Mouse (Mus musculus): ENCODE data around the gene Sema3e. TPM values are rescaled to one million over a fixed set of nuclear protein-coding genes. Genes with fewer than 3 reads are reported as not detected.

The Sema3e gene
- polyA plus RNA-seq, 1 experiment from 2014 or later = 1.9 TPM

- Histone ChIP-seq H3K4me1 (peaks cover 9% of the 10 kb centered on the region), H3K27ac (replicated peaks) (no peak overlapping the region), H3K36me3 (replicated peaks) (no peaks in the 10 kb centered on the region), H3K9me3 (no peaks in the 10 kb centered on the region), H3K27me3 (replicated peaks; ENCODE audit: low read depth, poor library complexity, severe bottlenecking) (no peaks in the 10 kb centered on the region), H3K4me3 (no peak overlapping the region)
- WGBS = 76% methylated on average over 4 of the region's 4 CpGs
- no peak for DNase-seq (ENCODE audit: low spot score)
Measured at GRCm38 (mm10) chr5:14090609-14090969, 65.5 kb downstream of the Sema3e start.

- no peak for DNase-seq (ENCODE audit: low spot score)
- 47% methylated on average over 14 of the region's 14 CpGs for whole genome bisulfite sequencing
Measured at GRCm38 (mm10) chr5:14092262-14092776, 67.2 kb downstream of the Sema3e start.

DNA sequence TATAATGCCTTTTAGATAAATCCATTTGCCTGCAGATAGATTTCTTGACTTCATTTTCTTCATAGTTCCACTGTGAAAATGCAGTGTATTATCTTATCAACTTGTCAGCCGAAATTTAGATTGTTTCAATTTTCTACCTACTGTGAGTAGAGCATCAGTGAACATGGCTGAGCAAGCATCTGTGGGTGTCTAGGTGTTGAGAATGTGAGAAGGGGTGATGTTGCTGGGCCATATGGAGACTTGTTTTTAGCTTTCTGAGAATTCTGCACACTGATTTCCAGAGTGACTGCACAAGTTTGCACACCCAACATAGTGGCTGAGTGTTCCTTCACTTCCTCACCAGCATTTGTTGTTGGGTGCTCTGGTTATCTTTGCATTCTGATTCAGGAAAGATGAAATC lies 71.1 kb downstream of the Sema3e start:
- H3K4me3 ChIP-seq = no peak overlapping the region
- no peaks in the 10 kb centered on the region for H3K36me3 ChIP-seq (replicated peaks)
- no peak overlapping the region for H3K27ac ChIP-seq (replicated peaks)
- peaks cover 9% of the 10 kb centered on the region for H3K4me1 ChIP-seq
- H3K27me3 ChIP-seq (replicated peaks; ENCODE audit: low read depth, poor library complexity, severe bottlenecking) = no peaks in the 10 kb centered on the region
- H3K9me3 ChIP-seq = no peaks in the 10 kb centered on the region
- WGBS = 95% methylated on average over 1 of the region's 1 CpGs
- no peak for DNase-seq (ENCODE audit: low spot score)

More at GRCm38 (mm10) chr5:14092262-14092776, 67.2 kb downstream of the Sema3e start:
- Histone ChIP-seq H3K9me3 (no peaks in the 10 kb centered on the region), H3K27me3 (replicated peaks; ENCODE audit: low read depth, poor library complexity, severe bottlenecking) (no peaks in the 10 kb centered on the region), H3K4me1 (peaks cover 9% of the 10 kb centered on the region), H3K36me3 (replicated peaks) (no peaks in the 10 kb centered on the region), H3K27ac (replicated peaks) (0 out of 2 replicates have a peak overlapping the region, but pooled peaks have one; percentile 35), H3K4me3 (peak overlapping the region; percentile 28; the same call in 1 of the 2 replicates)

DNA sequence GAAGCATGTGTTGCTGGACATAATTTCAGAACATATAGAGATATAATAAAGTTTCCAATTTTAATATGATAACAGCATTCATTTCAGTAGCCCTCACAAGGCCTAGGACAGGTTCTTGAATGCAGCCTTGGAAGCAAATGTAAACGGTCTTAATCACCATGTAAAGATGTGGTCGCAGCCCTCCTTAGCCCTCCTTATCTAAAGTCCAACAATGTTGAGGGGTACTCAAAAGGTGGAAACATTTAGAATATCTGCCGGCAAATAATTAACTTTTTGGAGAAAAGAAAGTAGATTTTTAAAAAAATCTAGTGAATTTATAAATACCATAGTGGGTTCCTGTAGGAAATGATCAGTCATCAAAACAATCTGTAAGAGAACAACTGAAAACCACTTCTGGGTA lies 73.6 kb downstream of the Sema3e start:
- H3K9me3 ChIP-seq = no peaks in the 10 kb centered on the region
- H3K36me3 ChIP-seq (replicated peaks) = no peaks in the 10 kb centered on the region
- H3K4me1 ChIP-seq = no peaks in the 10 kb centered on the region
- no peak overlapping the region for H3K27ac ChIP-seq (replicated peaks)
- no peak overlapping the region for H3K4me3 ChIP-seq
- 92% methylated on average over 3 of the region's 3 CpGs for WGBS
- no peaks in the 10 kb centered on the region for H3K27me3 ChIP-seq (replicated peaks; ENCODE audit: low read depth, poor library complexity, severe bottlenecking)
- DNase-seq (ENCODE audit: low spot score) = no peak

- Histone ChIP-seq H3K36me3 (replicated peaks) (no peaks in the 10 kb centered on the region), H3K27me3 (replicated peaks; ENCODE audit: low read depth, poor library complexity, severe bottlenecking) (no peaks in the 10 kb centered on the region), H3K9me3 (no peaks in the 10 kb centered on the region), H3K27ac (replicated peaks) (no peak overlapping the region), H3K4me1 (no peaks in the 10 kb centered on the region), H3K4me3 (no peak overlapping the region)
- 80% methylated on average over 4 of the region's 4 CpGs for WGBS
- no peak for DNase-seq (ENCODE audit: low spot score)
Measured at GRCm38 (mm10) chr5:14107365-14107764, 82.3 kb downstream of the Sema3e start.

DNA sequence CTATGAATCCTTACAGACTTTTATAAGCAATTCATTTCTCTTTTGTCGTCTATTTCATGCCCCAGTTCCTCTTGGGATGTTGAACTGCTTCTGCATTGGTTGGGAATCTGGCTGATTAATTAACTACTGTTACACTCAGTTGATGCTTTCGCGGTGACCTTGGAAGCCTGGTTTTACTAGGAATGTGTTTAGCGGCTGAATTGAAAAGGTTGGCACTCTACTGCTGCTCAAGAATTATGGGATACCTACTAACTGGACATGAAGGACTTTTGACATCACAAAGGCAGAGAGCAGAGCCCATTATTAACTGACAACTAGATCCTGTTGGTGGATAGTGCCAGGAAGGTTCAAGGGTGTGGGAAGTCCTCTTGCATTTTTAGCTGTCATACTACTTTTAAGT lies 83.9 kb downstream of the Sema3e start:
- H3K27ac ChIP-seq (replicated peaks) = no peak overlapping the region
- H3K9me3 ChIP-seq = no peaks in the 10 kb centered on the region
- no peaks in the 10 kb centered on the region for H3K36me3 ChIP-seq (replicated peaks)
- 92% methylated on average over 4 of the region's 4 CpGs for WGBS
- no peaks in the 10 kb centered on the region for H3K27me3 ChIP-seq (replicated peaks; ENCODE audit: low read depth, poor library complexity, severe bottlenecking)
- DNase-seq (ENCODE audit: low spot score) = no peak
- H3K4me1 ChIP-seq = no peaks in the 10 kb centered on the region
- H3K4me3 ChIP-seq = no peak overlapping the region

- WGBS = 80% methylated on average over 4 of the region's 4 CpGs
- no peaks in the 10 kb centered on the region for H3K27me3 ChIP-seq (replicated peaks; ENCODE audit: low read depth, poor library complexity, severe bottlenecking)
- H3K4me3 ChIP-seq = no peak overlapping the region
- H3K4me1 ChIP-seq = no peaks in the 10 kb centered on the region
- DNase-seq (ENCODE audit: low spot score) = no peak
- no peaks in the 10 kb centered on the region for H3K36me3 ChIP-seq (replicated peaks)
- H3K9me3 ChIP-seq = no peaks in the 10 kb centered on the region
- no peak overlapping the region for H3K27ac ChIP-seq (replicated peaks)
Measured at GRCm38 (mm10) chr5:14111401-14111800, 86.3 kb downstream of the Sema3e start.

DNA sequence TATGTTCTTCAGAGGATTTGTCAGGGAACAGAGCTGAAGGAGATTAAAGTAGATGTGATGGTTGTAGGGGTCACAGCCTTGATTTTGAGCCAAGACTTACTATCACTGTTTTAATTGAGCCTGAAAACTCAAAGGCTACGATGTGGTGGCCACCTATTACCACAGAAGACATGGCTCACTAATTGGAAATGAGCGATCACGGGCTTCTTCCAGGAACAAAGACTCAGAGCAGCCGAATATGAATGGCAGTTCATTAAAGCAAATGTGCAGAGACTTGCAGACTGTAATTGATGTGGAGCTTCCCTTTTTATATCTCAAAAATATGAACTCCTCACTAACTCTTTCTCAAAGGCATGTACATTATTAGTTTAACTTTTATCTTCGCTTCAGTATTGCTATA lies 96.8 kb downstream of the Sema3e start:
- no peak overlapping the region for H3K4me3 ChIP-seq
- no peaks in the 10 kb centered on the region for H3K27me3 ChIP-seq (replicated peaks; ENCODE audit: low read depth, poor library complexity, severe bottlenecking)
- no peaks in the 10 kb centered on the region for H3K4me1 ChIP-seq
- no peaks in the 10 kb centered on the region for H3K9me3 ChIP-seq
- 64% methylated on average over 5 of the region's 5 CpGs for WGBS
- DNase-seq (ENCODE audit: low spot score) = no peak
- H3K27ac ChIP-seq (replicated peaks) = no peak overlapping the region
- H3K36me3 ChIP-seq (replicated peaks) = no peaks in the 10 kb centered on the region

- no peak overlapping the region for H3K4me3 ChIP-seq
- H3K9me3 ChIP-seq = no peaks in the 10 kb centered on the region
- no peaks in the 10 kb centered on the region for H3K36me3 ChIP-seq (replicated peaks)
- no peaks in the 10 kb centered on the region for H3K27me3 ChIP-seq (replicated peaks; ENCODE audit: low read depth, poor library complexity, severe bottlenecking)
- no peaks in the 10 kb centered on the region for H3K4me1 ChIP-seq
- no peak overlapping the region for H3K27ac ChIP-seq (replicated peaks)
- WGBS = 56% methylated on average over 1 of the region's 1 CpGs
- no peak for DNase-seq (ENCODE audit: low spot score)
Measured at GRCm38 (mm10) chr5:14126591-14126990, 101.5 kb downstream of the Sema3e start.

DNA sequence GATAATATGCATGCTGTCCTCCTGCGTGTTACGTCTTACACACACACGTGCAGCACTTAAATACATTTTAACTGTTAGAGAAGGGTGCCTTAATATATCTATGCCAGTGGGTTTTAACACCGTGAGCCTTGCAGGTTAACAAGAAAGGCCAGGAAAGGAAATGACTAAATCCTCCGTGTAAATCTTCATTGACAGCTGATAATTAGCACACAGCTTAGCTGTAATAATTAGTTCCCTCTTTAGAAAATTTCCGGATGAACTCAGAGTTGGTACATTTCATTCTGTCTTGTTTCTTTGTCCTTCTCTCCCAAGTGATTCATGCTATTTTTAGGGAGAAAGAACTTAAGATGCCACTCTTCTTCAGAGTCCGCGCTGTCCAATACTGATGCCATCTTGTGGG lies 110.9 kb downstream of the Sema3e start:
- H3K9me3 ChIP-seq = no peaks in the 10 kb centered on the region
- H3K4me3 ChIP-seq = no peak overlapping the region
- H3K4me1 ChIP-seq = no peaks in the 10 kb centered on the region
- no peaks in the 10 kb centered on the region for H3K27me3 ChIP-seq (replicated peaks; ENCODE audit: low read depth, poor library complexity, severe bottlenecking)
- no peak for DNase-seq (ENCODE audit: low spot score)
- H3K36me3 ChIP-seq (replicated peaks) = no peaks in the 10 kb centered on the region
- WGBS = 66% methylated on average over 8 of the region's 8 CpGs
- no peak overlapping the region for H3K27ac ChIP-seq (replicated peaks)

DNA sequence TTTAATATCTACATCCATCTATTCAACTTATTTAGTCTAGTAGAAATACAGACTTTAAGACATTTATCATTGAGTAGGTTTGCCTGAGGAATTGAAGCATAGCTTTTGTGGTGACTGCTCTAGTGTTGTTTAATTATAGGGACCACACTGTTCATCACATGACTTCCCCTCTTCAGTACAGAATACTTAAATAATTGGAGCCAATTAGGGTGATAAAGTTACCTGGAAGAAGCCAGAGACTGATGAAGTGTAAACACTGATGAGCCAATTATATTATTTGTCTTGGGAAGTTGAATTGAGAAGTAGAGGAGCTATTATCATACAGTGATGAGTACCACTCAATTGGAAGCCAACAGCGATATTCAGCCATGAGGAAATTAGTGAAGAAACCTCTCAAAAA lies 113.6 kb downstream of the Sema3e start:
- 90% methylated on average over 1 of the region's 1 CpGs for WGBS
- no peaks in the 10 kb centered on the region for H3K27me3 ChIP-seq (replicated peaks; ENCODE audit: low read depth, poor library complexity, severe bottlenecking)
- DNase-seq (ENCODE audit: low spot score) = no peak
- no peaks in the 10 kb centered on the region for H3K36me3 ChIP-seq (replicated peaks)
- H3K4me3 ChIP-seq = no peak overlapping the region
- H3K9me3 ChIP-seq = no peaks in the 10 kb centered on the region
- no peaks in the 10 kb centered on the region for H3K4me1 ChIP-seq
- no peak overlapping the region for H3K27ac ChIP-seq (replicated peaks)

GRCm38 (mm10) chr5:14162579-14162978 lies 137.5 kb downstream of the Sema3e start:
- Histone ChIP-seq H3K4me3 (no peak overlapping the region), H3K27me3 (replicated peaks; ENCODE audit: low read depth, poor library complexity, severe bottlenecking) (no peaks in the 10 kb centered on the region), H3K36me3 (replicated peaks) (no peaks in the 10 kb centered on the region), H3K9me3 (no peaks in the 10 kb centered on the region), H3K4me1 (no peaks in the 10 kb centered on the region), H3K27ac (replicated peaks) (no peak overlapping the region)
- WGBS = 88% methylated on average over 5 of the region's 5 CpGs
- DNase-seq (ENCODE audit: low spot score) = no peak

- Histone ChIP-seq H3K27me3 (replicated peaks; ENCODE audit: low read depth, poor library complexity, severe bottlenecking) (no peaks in the 10 kb centered on the region), H3K4me3 (no peak overlapping the region), H3K27ac (replicated peaks) (no peak overlapping the region), H3K9me3 (no peaks in the 10 kb centered on the region), H3K4me1 (no peaks in the 10 kb centered on the region), H3K36me3 (replicated peaks) (no peaks in the 10 kb centered on the region)
- no peak for DNase-seq (ENCODE audit: low spot score)
- 89% methylated on average over 3 of the region's 3 CpGs for WGBS
Measured at GRCm38 (mm10) chr5:14163280-14163679, 138.2 kb downstream of the Sema3e start.

DNA sequence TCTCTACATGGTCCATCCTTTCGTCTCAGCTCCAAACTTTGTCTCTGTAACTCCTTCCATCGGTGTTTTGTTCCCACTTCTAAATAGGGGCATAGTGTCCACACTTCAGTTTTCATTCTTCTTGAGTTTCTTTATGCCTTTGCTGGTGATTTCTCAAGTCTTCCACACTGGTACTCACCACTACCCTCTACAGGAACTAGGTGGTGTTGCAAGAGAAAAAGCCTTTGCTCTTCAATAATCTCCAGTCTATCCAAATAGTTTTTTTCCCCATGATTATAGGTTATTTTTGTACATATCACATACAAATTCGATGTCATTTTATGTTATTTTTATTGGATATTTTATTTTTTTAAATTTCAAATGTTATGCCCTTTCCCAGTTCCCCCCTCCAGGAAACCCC lies 142.7 kb downstream of the Sema3e start:
- Histone ChIP-seq H3K4me3 (no peak overlapping the region), H3K9me3 (no peaks in the 10 kb centered on the region), H3K27me3 (replicated peaks; ENCODE audit: low read depth, poor library complexity, severe bottlenecking) (no peaks in the 10 kb centered on the region), H3K36me3 (replicated peaks) (no peaks in the 10 kb centered on the region), H3K4me1 (no peaks in the 10 kb centered on the region), H3K27ac (replicated peaks) (no peak overlapping the region)
- DNase-seq (ENCODE audit: low spot score) = no peak
- 72% methylated on average over 3 of the region's 3 CpGs for WGBS

Data from embryonic facial prominence, embryonic 10.5 days (tissue).